9 mouse cellular contexts compared by ENCODE assay signal in genomic region chr2:27934831-27935230, GRCm38 (mm10). TPM values are rescaled to one million over a fixed set of nuclear protein-coding genes. Genes with fewer than 3 reads are reported as not detected.
DNase-seq lines count a peak whose midpoint lies in the region; ATAC-seq and TF ChIP-seq lines count a peak whose summit lies in the region.
"Had no signal": no experiment of that assay in that cellular context is flagged by ENCODE, and none has a peak within 500 bp of the region (broad histone marks: within the 10 kb centered on the region; RNA-seq: fewer than 3 reads in every experiment).

No protein-coding gene starts in this region.

- no peaks in the 10 kb centered on the region for H3K9me3 ChIP-seq in heart, embryonic 12.5 days (replicated peaks)
- H3K9me3 ChIP-seq in lung, postnatal 0 days (ENCODE audit: low read length): no peaks in the 10 kb centered on the region
- no peaks in the 10 kb centered on the region for H3K9me3 ChIP-seq in intestine, embryonic 16.5 days (ENCODE audit: control insufficient read depth, low read length)

- peak overlapping the region; percentile 53 for H3K4me2 ChIP-seq in heart, embryonic 12.5 days
- no peak overlapping the region for H3K4me2 ChIP-seq in lung, postnatal 0 days (replicated peaks; ENCODE audit: low read depth, low read length)
- H3K4me2 ChIP-seq in intestine, embryonic 16.5 days (ENCODE audit: low read depth, low read length): no peak overlapping the region

- H3K27ac ChIP-seq in heart, embryonic 12.5 days (ENCODE audit: poor library complexity, severe bottlenecking): peak overlapping the region; percentile 92
- H3K27ac ChIP-seq in lung, postnatal 0 days (ENCODE audit: low read length): peak overlapping the region; percentile 74
- peak overlapping the region; percentile 90 for H3K27ac ChIP-seq in intestine, embryonic 16.5 days (ENCODE audit: low read length)

- 40% methylated on average over 9 of the region's 9 CpGs for whole genome bisulfite sequencing in heart, embryonic 12.5 days
- WGBS in lung, postnatal 0 days: 48% methylated on average over 9 of the region's 9 CpGs
- 55% methylated on average over 9 of the region's 9 CpGs for WGBS in intestine, embryonic 16.5 days

- H3K27me3 ChIP-seq in heart, embryonic 12.5 days (replicated peaks): no peaks in the 10 kb centered on the region
- no peaks in the 10 kb centered on the region for H3K27me3 ChIP-seq in lung, postnatal 0 days (replicated peaks; ENCODE audit: insufficient read depth, low read length)
- no peaks in the 10 kb centered on the region for H3K27me3 ChIP-seq in intestine, embryonic 16.5 days (replicated peaks; ENCODE audit: control insufficient read depth, insufficient read depth, low read length)

- ATAC-seq in heart, embryonic 12.5 days (ENCODE audit: insufficient number of reproducible peaks, low FRiP score): peak; percentile 44; the same call in 1 of the 2 replicates
- no peak for ATAC-seq in lung, postnatal 0 days
- ATAC-seq in intestine, embryonic 16.5 days: no peak

- H3K4me3 ChIP-seq in heart, embryonic 12.5 days: no peak overlapping the region
- no peak overlapping the region for H3K4me3 ChIP-seq in lung, postnatal 0 days (ENCODE audit: low read depth, low read length)
- no peak overlapping the region for H3K4me3 ChIP-seq in intestine, embryonic 16.5 days (ENCODE audit: low read length)
- H3K4me3 ChIP-seq: erythroblast, embryonic 14.5 days had no signal

- H3K36me3 ChIP-seq in heart, embryonic 12.5 days: peaks cover 7% of the 10 kb centered on the region
- no peaks in the 10 kb centered on the region for H3K36me3 ChIP-seq in lung, postnatal 0 days (ENCODE audit: insufficient read depth, low read length)
- no peaks in the 10 kb centered on the region for H3K36me3 ChIP-seq in intestine, embryonic 16.5 days (ENCODE audit: control insufficient read depth, insufficient read depth, low read length)

- peak overlapping the region; percentile 49 for H3K9ac ChIP-seq in heart, embryonic 12.5 days
- H3K9ac ChIP-seq in lung, postnatal 0 days (replicated peaks; ENCODE audit: low read depth): no peak overlapping the region
- peak overlapping the region; percentile 43; the same call in 1 of the 2 replicates for H3K9ac ChIP-seq in intestine, embryonic 16.5 days (ENCODE audit: low read depth, low read length)

- no peak for DNase-seq in heart, postnatal 36 days
- no peak for DNase-seq in lung, postnatal 0 days (ENCODE audit: low spot score)
- no peak for DNase-seq in lung, postnatal 36 days
- DNase-seq in spleen, postnatal 14 days (ENCODE audit: low spot score in 2 of 2): no peak
- no peak for DNase-seq in layer of hippocampus, postnatal 14 days (ENCODE audit: low spot score in 2 of 2)
- DNase-seq: cerebellum, adult 9-11 months had no signal

- TF ChIP-seq EP300 in lung, postnatal 0 days (IDR thresholded peaks at IDR 0.05): no peak

- peaks cover 66% of the 10 kb centered on the region for H3K4me1 ChIP-seq in heart, embryonic 12.5 days (replicated peaks)
- H3K4me1 ChIP-seq in lung, postnatal 0 days (ENCODE audit: insufficient read depth, low read depth, low read length): peaks cover 8% of the 10 kb centered on the region; the same call in 1 of the 2 replicates
- H3K4me1 ChIP-seq in intestine, embryonic 16.5 days (ENCODE audit: control insufficient read depth, insufficient read depth, low read length): peaks cover 54% of the 10 kb centered on the region

- no peak for TF ChIP-seq CTCF in lung, postnatal 0 days (IDR thresholded peaks at IDR 0.05)

- intact Hi-C loops in heart, postnatal 36 days (cut with DNase I): no loop called here

RNA-seq across cellular contexts. Expression of gene Col5a1, which starts 48.6 kb away (rescaled TPM):
- 53.3 and 54.7 TPM in 2 replicates for polyA plus RNA-seq in heart, embryonic 12.5 days (2016; fragmentation: Nextera tagmentation; extraction: Ambion mirVana)
- total RNA-seq in heart, postnatal 36 days (2021): 10 to 100 TPM; 35.8 to 42.4 TPM
- polyA plus RNA-seq in lung, postnatal 0 days (2015; fragmentation: Nextera tagmentation; extraction: Ambion mirVana): 47.7 and 50.7 TPM in 2 replicates
- polyA plus RNA-seq in intestine, embryonic 16.5 days (2015; fragmentation: Nextera tagmentation; extraction: Ambion mirVana): 78.1 and 80.5 TPM in 2 replicates
- 1 to 10 TPM; 5.9 to 6.1 TPM for total RNA-seq in layer of hippocampus, postnatal 14 days (2021)
